Mouse (Mus musculus) bone marrow macrophage, adult 2 months (primary cell): ENCODE data around the gene Ykt6.

Source experiments
- CTCF ChIP-seq: IDR thresholded peaks from 2 replicates; pipeline ENCODE4 v1.5.1; 2012; ENCODE audit warnings: low read depth, mild to moderate bottlenecking, low read length, moderate library complexity
- POLR2A ChIP-seq: IDR thresholded peaks from 2 replicates; pipeline ENCODE4 v1.6.1; 2012; ENCODE audit warnings: mild to moderate bottlenecking, low read depth, low read length, borderline replicate concordance

DNA sequence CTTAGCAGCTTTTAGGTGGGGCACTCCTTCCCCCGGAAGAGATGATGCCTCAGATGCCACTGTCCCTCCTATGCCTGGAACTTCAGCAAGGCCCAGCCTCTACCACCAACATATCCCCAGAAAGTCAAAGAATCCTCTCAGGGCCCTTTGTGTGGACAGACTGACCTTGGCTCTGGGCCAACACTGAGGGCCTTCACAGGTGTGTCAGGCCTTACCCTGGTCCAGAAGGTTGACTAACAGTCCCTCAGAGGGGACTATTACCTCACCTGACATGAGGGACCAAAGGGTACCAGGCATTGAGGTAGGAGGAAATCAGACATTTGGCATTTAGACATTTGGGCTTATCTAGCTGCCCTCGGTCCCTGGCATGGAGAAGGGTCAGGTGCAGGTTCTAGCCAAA lies 24.6 kb downstream of the Ykt6 start:
- TF ChIP-seq CTCF (no peak), POLR2A (no peak)
